Mouse (Mus musculus): ENCODE results near the gene Gm21310.
"Not testable (repeated sequence)": the region's sequence is repeated elsewhere in the genome, so short reads cannot be mapped to it uniquely, and the experiment has no call there.

Gm21310 gene

GRCm38 (mm10) chrY:10147083-10147482 is at the start of gene Gm21310:
TSS of gene Gm21310 (minus strand) at chrY:10147183.
- not testable (repeated sequence) for DNase-seq

Data from lung, postnatal 14 days (tissue).